Mouse (Mus musculus) gastrocnemius, postnatal 10 days (tissue): Measurements from ENCODE around the gene Acsm3. TPM values are rescaled to one million over a fixed set of nuclear protein-coding genes. Genes with fewer than 3 reads are reported as not detected.

Source experiments
- DNase-seq: peaks from one replicate; pipeline ENCODE4 v3.0.0; 2021; ENCODE audit warnings: mixed read lengths
- total RNA-seq, 2 experiments: library from RNA; stranded (reverse); gene quantifications; 2 replicates each; pipeline ENCODE4 v1.2.3; 2021

Acsm3 gene
- total RNA-seq, 2 experiments from 2014 or later: 0.14 TPM; not detected in 1

DNA sequence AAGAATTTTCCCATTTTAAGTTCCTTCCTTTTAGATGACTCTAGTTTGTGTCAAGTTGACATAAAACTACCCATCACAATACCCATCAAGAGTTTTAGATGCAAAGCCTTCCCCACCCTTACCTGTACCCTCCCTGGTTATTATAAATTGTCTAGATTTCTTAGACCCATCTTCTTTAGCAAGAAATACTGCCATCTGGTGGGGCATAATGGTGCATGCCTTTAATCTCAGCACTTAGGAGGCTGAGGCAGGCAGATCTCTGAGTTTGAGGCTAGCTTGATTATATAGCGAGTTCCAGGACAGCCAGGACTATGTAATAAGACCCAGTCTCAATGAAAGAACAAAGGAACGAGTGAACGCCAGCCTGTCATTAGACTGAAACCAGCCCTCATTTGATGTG lies 39.8 kb downstream of the Acsm3 start:
- no peak for DNase-seq

DNA sequence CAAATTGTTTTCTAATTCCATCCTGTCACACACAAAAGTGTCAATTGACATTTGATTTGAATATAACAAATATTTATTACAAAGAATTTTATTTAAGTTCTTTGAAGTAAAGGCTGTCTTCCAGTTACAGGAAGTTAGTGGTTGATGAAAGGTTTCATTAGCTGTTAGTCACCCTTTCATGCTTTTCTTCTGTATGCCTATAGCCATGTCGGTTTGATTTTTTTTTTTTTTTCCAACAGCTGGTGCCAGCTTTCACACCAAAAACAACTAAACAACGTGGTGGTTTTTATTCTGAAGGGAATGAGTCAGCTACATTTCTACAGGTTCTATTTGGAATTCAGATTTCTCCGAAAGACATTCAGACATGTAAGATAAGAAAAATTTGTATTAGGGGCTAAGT lies 40.3 kb downstream of the Acsm3 start:
- DNase-seq: no peak

DNA sequence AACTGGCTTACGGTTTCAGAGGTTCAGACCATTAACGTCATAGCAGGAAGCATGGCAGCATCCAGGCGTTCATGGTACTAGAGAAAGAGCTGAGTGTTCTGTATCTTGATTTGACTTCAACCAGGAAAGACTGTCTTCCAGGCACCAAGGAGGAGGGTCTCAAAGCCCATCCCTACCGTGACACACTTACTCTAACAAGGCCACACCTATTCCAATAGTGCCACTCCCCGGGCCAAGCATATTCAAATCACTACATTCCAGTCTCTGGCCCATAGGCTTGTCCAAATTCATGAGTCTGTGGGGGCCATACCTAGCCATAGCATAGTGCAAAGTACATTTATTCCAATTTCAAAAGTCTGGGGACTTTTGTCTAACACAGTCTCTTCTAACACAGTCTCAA lies 46.7 kb downstream of the Acsm3 start:
- DNase-seq: no peak

DNA sequence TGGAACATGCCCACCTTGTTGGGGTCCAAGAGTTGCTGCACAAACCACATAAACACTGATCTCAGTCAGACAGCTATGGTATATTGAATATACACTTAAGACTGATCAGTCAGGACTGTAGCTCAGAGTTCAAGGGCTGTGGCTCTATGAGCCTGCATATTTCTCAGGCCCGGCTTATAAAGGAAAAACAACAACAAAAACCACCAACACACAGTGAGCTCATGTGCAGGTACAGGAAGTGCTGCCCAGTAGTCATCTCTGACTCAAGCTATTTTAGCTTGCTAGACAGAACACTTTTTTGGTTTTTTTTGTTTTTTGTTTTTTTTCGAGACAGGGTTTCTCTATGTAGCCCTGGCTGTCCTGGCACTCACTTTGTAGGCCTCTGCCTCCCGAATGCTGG lies 48.0 kb downstream of the Acsm3 start:
- DNase-seq: no peak

DNA sequence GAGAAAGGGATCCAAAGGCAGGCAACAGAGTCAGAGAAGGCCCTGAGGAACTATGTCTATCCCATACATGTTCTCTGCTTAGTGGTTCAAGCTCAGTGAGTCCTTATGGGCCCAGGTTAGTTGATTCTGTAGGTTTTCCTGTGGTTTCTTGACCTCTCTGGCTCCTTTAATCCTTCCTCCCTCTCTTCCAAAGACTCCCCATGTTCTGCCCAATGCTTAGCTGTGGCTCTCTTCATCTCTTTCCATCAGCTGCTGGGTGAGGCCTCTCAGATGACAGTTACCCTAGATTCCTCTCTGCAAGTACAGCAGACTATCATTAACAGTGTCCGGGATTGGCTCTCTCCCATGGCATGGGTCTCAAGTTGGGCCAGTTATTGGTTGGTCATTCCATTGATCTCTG lies 74.6 kb downstream of the Acsm3 start:
- no peak for DNase-seq

DNA sequence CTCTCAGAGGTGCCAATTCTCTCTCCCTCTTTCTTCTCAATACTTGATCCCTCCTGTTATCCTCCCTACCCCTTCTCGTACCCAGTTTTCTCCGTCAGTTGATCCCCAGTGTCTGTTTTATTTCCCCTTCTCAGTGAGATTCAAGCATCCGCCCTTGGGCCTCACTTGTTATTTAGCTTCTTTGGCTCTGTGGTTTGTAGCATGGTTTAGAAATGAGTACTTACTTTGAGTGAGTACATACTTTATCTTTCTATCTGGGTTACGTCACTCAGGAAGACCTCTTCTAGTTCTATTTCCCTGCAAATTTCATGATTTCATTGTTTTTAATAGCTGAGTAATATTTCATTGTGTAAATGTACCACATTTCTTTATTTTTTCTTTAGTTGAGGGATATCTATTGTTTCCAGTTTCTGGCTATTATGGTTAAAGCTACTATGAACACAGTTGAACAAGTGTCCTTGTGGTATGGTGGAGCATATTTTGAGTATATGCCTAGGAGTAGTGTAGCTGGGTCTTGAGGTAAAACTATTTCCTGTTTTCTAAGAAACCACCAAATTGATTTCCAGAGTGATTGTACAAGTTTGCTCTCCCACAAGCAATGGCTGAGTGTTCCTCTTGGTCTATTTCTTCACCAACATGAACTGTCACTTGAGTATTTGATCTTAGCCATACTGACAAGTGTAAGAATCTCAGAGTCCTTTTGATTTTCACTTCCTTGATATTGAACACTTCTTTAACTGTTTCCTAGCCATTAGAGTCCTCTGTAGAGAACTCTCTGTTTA lies 75.5 kb downstream of the Acsm3 start:
- no peak for DNase-seq

Other genes starting within 250 kb of the Acsm3 start
- gene Acsm5, start 241.5 kb upstream of the Acsm3 start, total RNA-seq: under 1 TPM in 1 of 2 experiments, not detected in 1; 0.16 TPM
- not detected for gene Pdilt, start 237.4 kb upstream of the Acsm3 start, total RNA-seq
- not detected for gene Acsm2, start 206.6 kb upstream of the Acsm3 start, total RNA-seq
- gene Acsm1, start 153.9 kb upstream of the Acsm3 start, total RNA-seq: not detected
- gene Acsm4, start 70.9 kb upstream of the Acsm3 start, total RNA-seq: not detected
- gene Thumpd1, start 40.1 kb upstream of the Acsm3 start, total RNA-seq: 10 to 100 TPM; 18.0 to 18.3 TPM
- 1 to 10 TPM; 1.9 to 2.9 TPM for gene Rexo5, start 33.1 kb downstream of the Acsm3 start, total RNA-seq
- 1 to 10 TPM; 3.1 to 3.2 TPM for gene Eri2, start 33.1 kb downstream of the Acsm3 start, total RNA-seq
- gene Lyrm1, start 134.9 kb downstream of the Acsm3 start, total RNA-seq: 1 to 10 TPM; 9.2 to 9.9 TPM
- gene Dcun1d3, start 135.4 kb downstream of the Acsm3 start, total RNA-seq: 10 to 100 TPM; 12.0 to 14.6 TPM